Mouse (Mus musculus) ES-CJ7 (cell line): ENCODE results near the gene Pomt1.
"Not testable (repeated sequence)": the region's sequence is repeated elsewhere in the genome, so short reads cannot be mapped to it uniquely, and the experiment has no call there.

ENCODE experiments used
- DNase-seq: peaks from one replicate; pipeline ENCODE4 v3.0.0; 2011; ENCODE audit warnings: low read depth, low spot score

Pomt1 gene

DNA sequence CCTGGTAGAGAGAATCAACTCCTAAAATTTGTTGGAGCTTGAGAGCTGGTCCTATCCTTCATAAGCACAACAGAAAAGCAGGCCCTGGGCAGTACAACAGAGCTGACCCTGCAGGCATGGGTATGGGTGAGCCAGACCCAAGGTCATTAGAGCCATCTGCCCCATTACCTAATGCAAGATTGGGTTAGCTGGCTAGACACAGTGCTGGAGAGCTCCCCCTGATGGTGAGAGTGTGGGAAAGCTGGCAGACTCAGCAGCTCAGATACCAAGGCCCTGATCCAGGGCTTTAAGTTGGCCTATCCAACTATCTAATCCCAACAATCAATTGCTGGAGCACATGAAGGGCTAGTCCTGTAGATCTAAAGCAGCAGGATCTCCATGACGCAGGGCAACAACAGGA lies 46.3 kb downstream of the Pomt1 start:
- DNase-seq = peak; percentile 89

DNA sequence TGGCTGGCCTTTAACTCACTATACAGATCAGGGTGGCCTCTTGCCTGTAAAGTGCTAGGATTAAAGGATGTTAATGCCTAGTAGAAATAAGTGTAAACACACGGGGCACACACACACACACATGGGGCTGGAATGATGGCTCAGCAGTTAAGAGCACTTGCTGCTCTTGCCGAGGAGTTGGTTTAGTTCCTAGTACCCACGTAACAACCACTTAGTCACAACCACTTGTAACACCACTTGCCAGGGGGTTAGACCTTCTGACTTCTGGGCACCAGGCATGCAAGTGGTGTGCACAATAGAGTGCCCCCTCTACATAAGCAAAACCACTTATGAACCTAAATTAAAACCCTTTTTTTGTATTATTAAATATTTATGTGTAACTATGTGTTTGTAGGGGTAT lies 47.6 kb downstream of the Pomt1 start:
- DNase-seq = no peak

DNA sequence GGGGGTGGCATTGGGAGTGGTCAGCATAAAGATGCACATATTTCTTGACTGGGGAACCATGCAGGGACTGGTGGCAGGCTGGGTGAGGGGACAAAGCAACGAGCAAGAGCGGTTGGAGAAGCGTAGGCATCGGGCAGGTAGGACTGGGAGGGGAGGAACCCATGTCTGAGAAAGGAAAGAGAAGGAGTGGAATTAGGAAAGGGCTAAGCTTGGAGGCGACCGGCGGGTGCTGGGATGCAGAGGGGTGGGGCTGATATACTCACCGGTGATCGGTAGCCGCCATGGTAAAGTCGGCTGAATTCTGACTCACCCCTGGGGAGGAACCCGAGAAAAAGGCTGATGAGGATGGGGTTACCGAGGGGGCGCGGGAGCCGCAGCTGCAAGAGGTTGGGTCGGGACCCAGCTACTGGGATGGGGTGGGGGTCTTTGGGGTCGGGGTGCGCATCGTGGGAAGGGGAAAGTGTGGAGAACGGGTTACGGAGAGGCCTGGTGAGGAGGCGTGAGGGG lies 51.0 kb downstream of the Pomt1 start, which contains the start of gene Golga2:
TSS of gene Golga2 (plus strand) at position 51 of the 507 bp plus-strand sequence.
- no peak for DNase-seq

DNA sequence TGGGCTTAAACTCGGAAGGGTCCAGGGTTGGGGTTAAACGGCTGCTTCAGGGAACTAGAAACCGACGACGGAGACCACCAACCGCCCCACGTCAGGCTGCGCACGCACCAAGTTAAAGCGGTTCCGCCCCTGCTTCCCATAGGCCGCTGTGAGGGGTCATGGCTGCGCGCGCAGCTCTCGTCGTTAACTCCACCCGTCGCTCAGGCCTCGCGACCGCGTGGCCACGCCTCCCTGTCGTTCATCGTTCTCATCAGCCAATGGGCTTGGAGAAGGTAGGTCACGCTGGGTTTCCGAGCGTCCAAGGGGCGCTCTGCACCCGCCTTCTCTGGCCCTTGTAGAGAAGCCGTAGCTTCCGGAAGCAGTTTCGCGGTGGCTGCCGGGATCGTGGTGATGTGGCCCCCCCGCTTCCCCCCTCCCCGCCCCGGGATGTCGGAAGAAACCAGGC lies 51.6 kb downstream of the Pomt1 start, which contains the start of gene Swi5:
TSS of gene Swi5 (minus strand) at position 153 of the 445 bp plus-strand sequence.
- DNase-seq = peak; percentile 100

DNA sequence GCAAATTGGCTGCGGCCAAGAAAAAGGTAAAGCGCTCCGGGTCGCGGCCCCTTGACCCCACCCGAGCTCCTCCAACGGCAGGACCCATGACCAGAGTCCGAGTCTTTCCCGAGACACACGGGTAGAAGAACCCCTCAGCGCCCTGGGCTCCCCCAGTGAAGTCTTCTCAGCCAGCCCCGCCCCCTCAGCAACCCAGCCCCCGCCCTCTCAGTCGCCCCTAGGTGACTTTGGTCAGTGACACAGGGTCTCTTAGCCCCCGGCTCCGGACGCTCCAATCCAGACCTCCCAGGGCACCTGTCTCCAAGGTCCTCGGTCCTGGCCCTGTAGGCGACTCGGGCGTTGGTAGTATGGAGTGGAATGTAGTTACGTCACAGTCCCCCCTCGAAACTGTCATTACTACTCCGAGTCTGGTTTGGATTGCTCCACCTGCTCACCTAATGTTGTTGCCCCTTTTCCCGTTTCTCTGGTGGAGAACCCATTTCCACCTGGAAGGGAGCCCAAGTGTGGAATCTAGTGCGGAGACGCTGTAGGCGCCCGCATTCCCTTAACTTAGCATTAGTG lies 52.1 kb downstream of the Pomt1 start:
- DNase-seq = no peak

DNA sequence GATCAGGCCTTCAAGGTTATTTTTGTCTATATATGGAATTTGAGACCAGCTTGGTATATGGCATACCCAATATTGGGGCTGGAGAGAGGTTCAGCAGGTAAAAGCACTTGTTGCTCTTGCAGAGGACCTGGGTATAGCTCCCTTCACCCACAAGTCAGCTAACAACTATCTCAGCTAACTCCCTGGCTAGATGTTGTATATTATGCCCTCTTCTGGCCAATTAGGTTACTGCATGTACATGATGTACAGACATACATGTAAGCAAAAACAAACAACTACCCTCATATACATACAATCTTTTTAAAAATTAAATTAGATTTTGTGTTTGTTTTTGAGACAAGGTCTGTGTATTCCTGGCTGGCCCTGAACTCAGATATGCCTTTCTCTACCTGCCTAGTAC lies 53.2 kb downstream of the Pomt1 start:
- DNase-seq = peak; percentile 83

- no peak for DNase-seq
These were observed 58.0 kb downstream of the Pomt1 start for GRCm38 (mm10) chr2:32294348-32294747.

- no peak for DNase-seq
These were observed 58.9 kb downstream of the Pomt1 start for GRCm38 (mm10) chr2:32295285-32295684.

DNA sequence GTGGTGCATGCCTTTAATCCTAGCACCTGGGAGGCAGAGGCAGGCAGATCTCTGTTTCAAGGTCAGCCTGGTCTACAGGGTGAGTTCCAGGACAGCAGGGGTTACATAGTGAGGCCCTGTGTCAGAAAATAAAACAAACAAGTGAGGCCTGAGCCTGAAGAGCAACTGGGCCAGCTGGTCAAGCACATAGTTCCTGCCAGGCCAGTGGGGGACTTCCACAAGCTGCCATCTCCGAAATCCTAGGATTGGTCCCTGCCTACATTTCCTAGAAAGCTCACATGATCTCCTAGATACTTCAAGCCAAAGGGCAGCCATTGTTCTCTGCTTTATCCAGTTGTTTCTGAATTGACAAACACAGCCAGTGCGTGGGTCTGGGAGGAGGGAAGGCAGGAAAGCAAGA lies 59.5 kb downstream of the Pomt1 start:
- DNase-seq = not testable (repeated sequence)

- DNase-seq = no peak
These were observed 63.1 kb downstream of the Pomt1 start for GRCm38 (mm10) chr2:32299469-32299868.

DNA sequence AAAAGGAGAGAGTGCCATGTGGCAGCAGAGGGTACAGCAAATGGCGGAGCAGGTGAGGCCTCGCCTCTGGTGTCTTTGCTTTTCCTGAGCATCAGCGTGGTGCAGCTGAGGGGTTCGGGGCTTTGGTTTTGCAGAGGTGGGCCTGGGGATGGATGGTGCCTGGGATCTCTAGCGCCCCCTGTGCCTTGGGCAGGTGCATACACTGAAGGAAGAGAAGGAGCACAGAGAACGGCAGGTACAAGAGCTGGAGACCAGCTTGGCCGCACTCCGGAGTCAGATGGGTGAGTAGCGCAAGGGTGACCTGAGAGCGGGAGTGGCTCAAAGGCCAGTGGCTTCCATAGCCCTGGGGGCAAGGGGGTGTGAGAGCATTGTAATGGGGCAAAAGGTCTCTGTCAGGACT lies 66.6 kb downstream of the Pomt1 start:
- no peak for DNase-seq

GRCm38 (mm10) chr2:32304145-32304832 lies 67.9 kb downstream of the Pomt1 start:
- DNase-seq = peak; percentile 73
